ENCODE assay signal across 8 mouse cellular contexts in the genomic region with DNA sequence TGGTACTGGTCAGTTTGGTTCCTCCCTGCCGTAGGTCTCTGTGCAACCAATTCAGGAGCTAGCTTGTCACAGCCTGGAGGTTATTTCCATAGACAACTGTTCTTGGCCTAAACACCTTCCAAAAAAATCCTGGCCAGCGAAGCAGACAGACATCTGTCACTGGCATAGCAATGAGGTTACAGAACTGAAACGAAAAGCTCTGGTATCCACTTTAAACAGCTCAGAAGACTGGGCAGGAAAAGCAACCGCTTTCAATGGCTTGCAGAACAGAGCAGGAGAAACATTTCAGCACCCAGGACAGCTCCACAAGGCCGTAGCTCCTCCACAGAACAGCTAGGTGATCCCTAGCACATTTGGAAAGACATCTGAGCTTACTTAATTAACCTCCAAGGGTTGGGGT.
DNase-seq lines count a peak whose midpoint lies in the region; ATAC-seq and TF ChIP-seq lines count a peak whose summit lies in the region.

No protein-coding gene starts in this region.

- peaks cover 12% of the 10 kb centered on the region; the same call in 1 of the 2 replicates for H3K27me3 ChIP-seq in limb, embryonic 10.5 days (ENCODE audit: low read depth, poor library complexity, severe bottlenecking)
- no peaks in the 10 kb centered on the region for H3K27me3 ChIP-seq in splenic B cell, adult 2 months (ENCODE audit: control insufficient read depth, insufficient read depth, low read length, poor library complexity, severe bottlenecking)

- ATAC-seq in granulocyte monocyte progenitor cell, adult 5-6 weeks (replicated peaks; ENCODE audit: poor library complexity, severe bottlenecking): no peak

- WGBS in limb, embryonic 10.5 days: 39% methylated on average over 5 of the region's 5 CpGs

- no peak overlapping the region for H3K27ac ChIP-seq in gastrocnemius, adult 2 months
- no peak overlapping the region for H3K27ac ChIP-seq in limb, embryonic 10.5 days

- TF ChIP-seq CTCF in gastrocnemius, adult 2 months (IDR thresholded peaks at IDR 0.05): no peak

- intact Hi-C loops in gastrocnemius, adult 2 months (cut with DNase I): no loop called here

- peak; percentile 30 for DNase-seq in gastrocnemius, adult 2 months
- DNase-seq in gastrocnemius, postnatal 25 days: no peak
- DNase-seq in right cerebral cortex, postnatal 4 days: peak; percentile 23
- DNase-seq in right cerebral cortex, adult 18-20 months: no peak
- peak; percentile 87 for DNase-seq in embryo, embryonic 10.5 days (ENCODE audit: low spot score)
- DNase-seq in limb, embryonic 10.5 days (ENCODE audit: low spot score): peak; percentile 86
- peak; percentile 28 for DNase-seq in splenic B cell, adult 2 months (ENCODE audit: low read depth, low spot score)

- no peaks in the 10 kb centered on the region for H3K36me3 ChIP-seq in limb, embryonic 10.5 days
- H3K36me3 ChIP-seq in splenic B cell, adult 2 months (ENCODE audit: control insufficient read depth, insufficient read depth, low read length, poor library complexity, severe bottlenecking): no peaks in the 10 kb centered on the region

- no peak overlapping the region for H3K4me3 ChIP-seq in gastrocnemius, adult 2 months
- no peak overlapping the region for H3K4me3 ChIP-seq in limb, embryonic 10.5 days

- H3K9me3 ChIP-seq in limb, embryonic 10.5 days (replicated peaks): no peaks in the 10 kb centered on the region

- H3K4me1 ChIP-seq in limb, embryonic 10.5 days: peaks cover 4% of the 10 kb centered on the region; the same call in 1 of the 2 replicates

Comparison
In these comparisons a context has a peak if more than half of its experiments do, and no peak if none do; other contexts are left out.
1. DNase-seq: peak in gastrocnemius, adult 2 months (single experiment), right cerebral cortex, postnatal 4 days (single experiment), embryo, embryonic 10.5 days (single experiment), limb, embryonic 10.5 days (single experiment) and splenic B cell, adult 2 months (single experiment); none in gastrocnemius, postnatal 25 days (single experiment) and right cerebral cortex, adult 18-20 months (single experiment).